Comparison of ENCODE assay signal across 19 mouse cellular contexts in the genomic region with DNA sequence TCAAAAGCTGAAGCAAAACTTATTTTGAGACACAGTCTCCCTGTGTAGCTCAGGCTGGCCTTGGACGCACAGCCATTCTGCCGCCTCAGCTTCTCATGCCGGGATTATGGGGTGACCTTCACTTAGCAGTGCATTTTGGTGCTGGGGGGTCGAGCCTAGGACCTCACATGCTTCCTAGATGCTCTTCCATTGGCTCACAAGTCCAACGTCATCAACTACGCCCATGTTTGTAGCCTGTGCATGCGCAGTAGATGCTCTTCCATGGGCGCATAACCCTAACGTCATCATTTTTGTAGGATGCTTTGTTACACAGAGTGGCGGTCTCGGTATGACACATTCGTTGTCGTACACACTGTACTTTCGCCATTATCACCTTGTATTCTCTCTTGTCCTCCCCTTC. TPM values are rescaled to one million over a fixed set of nuclear protein-coding genes. Genes with fewer than 3 reads are reported as not detected.
"Had no signal": no experiment of that assay in that cellular context is flagged by ENCODE, and none has a peak within 500 bp of the region (broad histone marks: within the 10 kb centered on the region; RNA-seq: fewer than 3 reads in every experiment).

No protein-coding gene starts in this region.

- DNase-seq: lung, adult 18-20 months; lung, embryonic 14.5 days; lung, postnatal 10 days; lung, postnatal 4 days; midbrain, embryonic 14.5 days; right cerebral cortex, postnatal 14 days; thymus, adult 18-20 months; thymus, postnatal 25 days; thymus, postnatal 4 days had no signal

- H3K9ac ChIP-seq: liver, embryonic 12.5 days; liver, embryonic 14.5 days; lung, embryonic 14.5 days; midbrain, embryonic 12.5 days; neural tube, embryonic 13.5 days; neural tube, embryonic 15.5 days; stomach, embryonic 15.5 days had no signal

- H3K4me1 ChIP-seq: neural tube, embryonic 15.5 days; stomach, embryonic 15.5 days had no signal

- H3K36me3 ChIP-seq: liver, embryonic 12.5 days; midbrain, embryonic 10.5 days; midbrain, embryonic 12.5 days; neural tube, embryonic 13.5 days; neural tube, embryonic 15.5 days; stomach, embryonic 15.5 days had no signal

- ATAC-seq: liver, embryonic 12.5 days; midbrain, embryonic 16.5 days had no signal

- H3K27ac ChIP-seq: liver, embryonic 12.5 days; liver, embryonic 14.5 days; midbrain, embryonic 10.5 days; midbrain, embryonic 12.5 days; neural tube, embryonic 13.5 days; neural tube, embryonic 15.5 days; stomach, embryonic 15.5 days; stomach, postnatal 0 days had no signal

- H3K4me3 ChIP-seq: liver, embryonic 12.5 days; midbrain, embryonic 10.5 days; midbrain, embryonic 12.5 days; myocyte; neural tube, embryonic 13.5 days; neural tube, embryonic 15.5 days; stomach, embryonic 15.5 days had no signal

- H3K4me2 ChIP-seq: liver, embryonic 12.5 days; lung, embryonic 14.5 days; midbrain, embryonic 12.5 days; neural tube, embryonic 13.5 days; neural tube, embryonic 15.5 days; stomach, embryonic 15.5 days had no signal

- H3K27me3 ChIP-seq: midbrain, embryonic 12.5 days; neural tube, embryonic 13.5 days; neural tube, embryonic 15.5 days; stomach, embryonic 15.5 days had no signal

- H3K9me3 ChIP-seq: neural tube, embryonic 15.5 days; stomach, embryonic 15.5 days had no signal

RNA-seq across cellular contexts. Expression of a gene that starts 46.5 kb away (rescaled TPM):
- polyA plus RNA-seq: liver, embryonic 12.5 days had no signal
